Comparison of ENCODE assay signal across 13 mouse cellular contexts in genomic region chr5:124931076-124931475, GRCm38 (mm10).
A peak's percentile ranks its signal among the peaks of the same experiment; 100 is the strongest.
DNase-seq lines count a peak whose midpoint lies in the region; ATAC-seq lines count a peak whose summit lies in the region.
"Had no signal": no experiment of that assay in that cellular context is flagged by ENCODE, and none has a peak within 500 bp of the region (broad histone marks: within the 10 kb centered on the region; RNA-seq: fewer than 3 reads in every experiment).

No protein-coding gene starts in this region.

- H3K36me3 ChIP-seq in neural tube, embryonic 15.5 days, result no peaks in the 10 kb centered on the region
- no peaks in the 10 kb centered on the region for H3K36me3 ChIP-seq in hindbrain, embryonic 12.5 days
- H3K36me3 ChIP-seq in midbrain, embryonic 12.5 days, result no peaks in the 10 kb centered on the region
- H3K36me3 ChIP-seq: G1E had no signal

- peaks cover 16% of the 10 kb centered on the region for H3K4me1 ChIP-seq in neural tube, embryonic 15.5 days
- peaks cover 19% of the 10 kb centered on the region for H3K4me1 ChIP-seq in hindbrain, embryonic 12.5 days
- peaks cover 19% of the 10 kb centered on the region for H3K4me1 ChIP-seq in midbrain, embryonic 12.5 days

- DNase-seq in neural tube, embryonic 10.5 days (ENCODE audit: extremely low spot score, low spot score), result peak; percentile 34
- DNase-seq in kidney, adult 18-20 months, result no peak
- no peak for DNase-seq in urinary bladder, adult 2 months (ENCODE audit: low spot score)
- DNase-seq in layer of hippocampus, adult 11-12 months (ENCODE audit: low spot score), result no peak
- no peak for DNase-seq in spleen, postnatal 36 days (ENCODE audit: low spot score in 2 of 2)
- DNase-seq: right cerebral cortex, postnatal 25 days had no signal

- no peak overlapping the region for H3K9ac ChIP-seq in neural tube, embryonic 15.5 days (replicated peaks)
- no peak overlapping the region for H3K9ac ChIP-seq in hindbrain, embryonic 12.5 days
- no peak overlapping the region; the same call in 1 of the 2 replicates for H3K9ac ChIP-seq in midbrain, embryonic 12.5 days (replicated peaks)

- ATAC-seq in neural tube, embryonic 15.5 days (ENCODE audit: low FRiP score), result no peak
- peak; percentile 57 for ATAC-seq in hindbrain, embryonic 12.5 days (ENCODE audit: low FRiP score)
- ATAC-seq in midbrain, embryonic 12.5 days (ENCODE audit: low FRiP score, low read depth), result peak; percentile 77
- ATAC-seq: intestine, postnatal 0 days had no signal

- H3K4me2 ChIP-seq in neural tube, embryonic 15.5 days, result no peak overlapping the region
- no peak overlapping the region for H3K4me2 ChIP-seq in hindbrain, embryonic 12.5 days (replicated peaks)
- H3K4me2 ChIP-seq in midbrain, embryonic 12.5 days (replicated peaks), result peak overlapping the region; percentile 21

- H3K4me3 ChIP-seq in neural tube, embryonic 15.5 days (replicated peaks), result no peak overlapping the region
- no peak overlapping the region for H3K4me3 ChIP-seq in hindbrain, embryonic 12.5 days
- H3K4me3 ChIP-seq in midbrain, embryonic 12.5 days, result no peak overlapping the region
- H3K4me3 ChIP-seq: layer of hippocampus, adult 2 months had no signal

- no peak overlapping the region; the same call in 1 of the 2 replicates for H3K27ac ChIP-seq in neural tube, embryonic 15.5 days (replicated peaks)
- peak overlapping the region; percentile 60; the same call in 1 of the 2 replicates for H3K27ac ChIP-seq in hindbrain, embryonic 12.5 days
- peak overlapping the region; percentile 80 for H3K27ac ChIP-seq in midbrain, embryonic 12.5 days (replicated peaks)
- H3K27ac ChIP-seq: layer of hippocampus, adult 2 months; stomach, postnatal 0 days had no signal

- no peaks in the 10 kb centered on the region for H3K27me3 ChIP-seq in neural tube, embryonic 15.5 days (replicated peaks)
- 0 out of 2 replicates have a peak, but pooled peaks cover 7% of the 10 kb centered on the region for H3K27me3 ChIP-seq in hindbrain, embryonic 12.5 days
- no peaks in the 10 kb centered on the region for H3K27me3 ChIP-seq in midbrain, embryonic 12.5 days

- H3K9me3 ChIP-seq in neural tube, embryonic 15.5 days (replicated peaks), result no peaks in the 10 kb centered on the region
- H3K9me3 ChIP-seq in hindbrain, embryonic 12.5 days (replicated peaks), result peaks cover 3% of the 10 kb centered on the region; the same call in 1 of the 2 replicates
- H3K9me3 ChIP-seq in midbrain, embryonic 12.5 days, result no peaks in the 10 kb centered on the region

- 17% methylated on average over 8 of the region's 8 CpGs for WGBS in neural tube, embryonic 15.5 days
- 13% methylated on average over 8 of the region's 8 CpGs for WGBS in hindbrain, embryonic 12.5 days
- 6% methylated on average over 8 of the region's 8 CpGs for WGBS in midbrain, embryonic 12.5 days
